Mouse (Mus musculus) lung, adult 2 months (tissue): Measurements from ENCODE around the gene 9130023H24Rik. TPM values are rescaled to one million over a fixed set of nuclear protein-coding genes. Genes with fewer than 3 reads are reported as not detected.
A peak's percentile ranks its signal among the peaks of the same experiment; 100 is the strongest.

Source experiments
- DNase-seq: peaks from one replicate; pipeline ENCODE4 v3.0.0; 2022
- H3K4me1 ChIP-seq: fragments of 200-500 bp; 2 replicates; pipeline ENCODE4 v1.6.1; 2011; ENCODE audit warnings: low read length; ENCODE audit not compliant: control insufficient read depth, insufficient read depth
- H3K4me3 ChIP-seq: fragments of 200-500 bp; replicated peaks from 2 replicates; pipeline ENCODE3; 2011; ENCODE audit warnings: low read depth, mild to moderate bottlenecking, control low read depth, low read length; ENCODE audit errors: extremely low read depth
- CTCF ChIP-seq: fragments of 200-500 bp; IDR thresholded peaks from 2 replicates; pipeline ENCODE4 v1.5.1; 2011; ENCODE audit warnings: mild to moderate bottlenecking, low read length, control low read depth; ENCODE audit not compliant: insufficient read depth
- POLR2A ChIP-seq: fragments of 200-500 bp; IDR thresholded peaks from 2 replicates; pipeline ENCODE4 v1.6.1; 2011; ENCODE audit warnings: low read depth, mild to moderate bottlenecking, control low read depth, low read length, borderline replicate concordance; ENCODE audit errors: extremely low read depth
- WGBS: fragments of 180-500 bp; shearing (Covaris S2); methylation state at CpG from one replicate; pipeline ENCODE4 v1.1.7; 2018; 5-methylcytosine and 5-hydroxymethylcytosine counted together
- polyA plus RNA-seq: library from polyadenylated mRNA; depleted of rRNA; stranded (reverse); fragments of >200 nt; gene quantifications from 2 replicates; pipeline ENCODE4 v1.2.3, GENCODE M21; 2012

The 9130023H24Rik gene
- polyA plus RNA-seq, 1 experiment: 3.1 TPM

DNA sequence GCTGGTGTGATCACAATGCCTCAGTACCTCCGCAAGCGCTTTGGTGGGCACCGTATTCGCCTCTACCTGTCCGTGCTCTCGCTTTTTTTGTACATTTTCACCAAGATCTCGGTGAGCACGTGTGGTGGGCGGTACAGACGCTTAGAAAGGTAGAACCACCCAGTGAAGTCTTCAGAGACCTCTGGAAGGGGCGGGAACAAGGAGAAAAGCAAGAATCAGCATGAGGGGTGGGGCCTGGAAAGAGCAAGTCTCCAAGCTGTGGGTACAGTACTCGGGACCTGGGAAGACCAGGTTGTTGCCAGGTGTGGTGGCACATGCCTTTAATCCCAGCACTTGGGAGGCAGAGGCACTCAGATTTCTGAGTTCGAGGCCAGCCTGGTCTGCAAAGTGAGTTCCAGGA, 29.6 kb upstream of the 9130023H24Rik start:
- DNase-seq: no peak
- TF ChIP-seq CTCF (no peak), POLR2A (no peak)
- 62% methylated on average over 13 of the region's 13 CpGs for WGBS
- Histone ChIP-seq H3K4me1 (no peaks in the 10 kb centered on the region), H3K4me3 (no peak overlapping the region)

- Histone ChIP-seq H3K4me3 (no peak overlapping the region), H3K4me1 (no peaks in the 10 kb centered on the region)
- 69% methylated on average over 5 of the region's 5 CpGs for WGBS
- TF ChIP-seq POLR2A (no peak), CTCF (no peak)
- no peak for DNase-seq
Measured at GRCm38 (mm10) chr7:128266056-128266455, 28.2 kb upstream of the 9130023H24Rik start.

- TF ChIP-seq CTCF: no peak
- no peak for TF ChIP-seq POLR2A
- Histone ChIP-seq H3K4me3 (no peak within 1 kb of the TSS), H3K4me1 (no peaks in the 10 kb centered on the region)
- DNase-seq: no peak
- 82% methylated on average over 6 of the region's 6 CpGs for WGBS
Measured at GRCm38 (mm10) chr7:128265411-128265810, 27.6 kb upstream of the 9130023H24Rik start, which contains the start of gene Slc5a2. Gene Slc5a2 (plus strand): TSS chr7:128265657.

GRCm38 (mm10) chr7:128256783-128257334, 19.0 kb upstream of the 9130023H24Rik start:
- no peak for TF ChIP-seq POLR2A
- TF ChIP-seq CTCF: no peak
- H3K4me1 ChIP-seq: peaks cover 9% of the 10 kb centered on the region
- no peak overlapping the region for H3K4me3 ChIP-seq
- no peak for DNase-seq
- 18% methylated on average over 5 of the region's 5 CpGs for WGBS

GRCm38 (mm10) chr7:128255757-128256156, 17.9 kb upstream of the 9130023H24Rik start:
- Histone ChIP-seq H3K4me3 (no peak overlapping the region), H3K4me1 (peaks cover 9% of the 10 kb centered on the region)
- WGBS: 76% methylated on average over 5 of the region's 5 CpGs
- no peak for TF ChIP-seq POLR2A
- no peak for TF ChIP-seq CTCF
- no peak for DNase-seq

DNA sequence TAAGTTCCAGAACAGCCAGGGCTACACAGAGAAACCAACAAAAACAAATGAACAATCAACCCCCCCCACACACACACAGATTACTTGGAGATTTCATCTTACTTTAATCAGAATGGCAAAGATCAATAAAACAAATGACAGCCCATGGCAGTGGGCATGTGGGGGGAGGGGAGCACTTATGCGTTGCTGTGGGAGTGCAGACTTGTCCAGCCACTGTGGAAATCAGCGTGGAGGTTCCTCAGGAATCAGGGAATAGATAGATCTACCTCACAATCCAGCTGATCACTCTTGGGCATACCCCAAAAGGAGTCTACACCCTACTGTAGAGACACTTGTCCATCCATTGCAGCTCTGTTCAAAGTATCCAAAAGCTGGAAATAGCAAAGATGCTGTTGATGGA, 17.1 kb upstream of the 9130023H24Rik start:
- WGBS: 53% methylated on average over 2 of the region's 2 CpGs
- DNase-seq: no peak
- Histone ChIP-seq H3K4me3 (no peak overlapping the region), H3K4me1 (peaks cover 9% of the 10 kb centered on the region)
- TF ChIP-seq CTCF (no peak), POLR2A (0 out of 2 replicates have a peak, but pooled peaks have one; percentile 23)

DNA sequence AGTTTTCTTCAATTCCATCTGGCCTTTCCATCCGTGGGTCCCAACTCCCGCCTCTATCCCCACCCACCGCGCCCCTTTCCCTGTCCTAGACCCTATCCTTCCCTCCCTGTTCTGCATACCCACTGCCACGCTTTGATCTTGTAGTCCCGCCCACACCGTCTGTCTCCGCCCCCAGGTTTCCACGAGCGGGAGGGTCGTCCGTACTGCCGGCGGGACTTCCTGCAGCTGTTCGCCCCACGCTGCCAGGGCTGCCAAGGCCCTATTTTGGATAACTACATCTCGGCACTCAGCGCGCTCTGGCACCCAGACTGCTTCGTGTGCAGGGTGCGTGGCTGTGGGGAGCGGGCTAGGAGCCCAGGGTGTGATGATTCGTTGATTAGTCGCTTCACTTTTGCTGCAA, 14.8 kb upstream of the 9130023H24Rik start:
- no peak for DNase-seq
- Histone ChIP-seq H3K4me3 (no peak overlapping the region), H3K4me1 (peaks cover 15% of the 10 kb centered on the region)
- 34% methylated on average over 24 of the region's 24 CpGs for WGBS
- TF ChIP-seq POLR2A (no peak), CTCF (no peak)

DNA sequence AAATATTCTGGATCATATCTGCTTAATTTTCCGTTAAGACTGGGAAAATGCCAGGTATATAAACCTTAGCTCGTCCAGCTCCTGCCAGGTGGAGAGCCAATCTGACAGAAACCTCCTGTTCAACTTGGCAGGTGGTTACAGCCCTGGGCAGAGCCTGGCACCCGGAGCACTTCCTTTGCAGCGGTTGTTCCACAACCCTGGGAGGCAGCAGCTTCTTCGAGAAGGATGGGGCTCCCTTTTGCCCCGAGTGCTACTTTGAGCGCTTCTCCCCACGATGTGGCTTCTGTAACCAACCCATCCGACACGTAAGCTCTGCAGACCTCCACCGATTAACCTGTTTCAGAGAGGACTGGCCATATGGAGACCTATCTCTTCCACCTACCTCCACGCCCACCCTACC, 14.1 kb upstream of the 9130023H24Rik start:
- Histone ChIP-seq H3K4me3 (no peak overlapping the region), H3K4me1 (peaks cover 9% of the 10 kb centered on the region)
- DNase-seq: no peak
- 57% methylated on average over 12 of the region's 12 CpGs for WGBS
- TF ChIP-seq POLR2A: no peak
- no peak for TF ChIP-seq CTCF

DNA sequence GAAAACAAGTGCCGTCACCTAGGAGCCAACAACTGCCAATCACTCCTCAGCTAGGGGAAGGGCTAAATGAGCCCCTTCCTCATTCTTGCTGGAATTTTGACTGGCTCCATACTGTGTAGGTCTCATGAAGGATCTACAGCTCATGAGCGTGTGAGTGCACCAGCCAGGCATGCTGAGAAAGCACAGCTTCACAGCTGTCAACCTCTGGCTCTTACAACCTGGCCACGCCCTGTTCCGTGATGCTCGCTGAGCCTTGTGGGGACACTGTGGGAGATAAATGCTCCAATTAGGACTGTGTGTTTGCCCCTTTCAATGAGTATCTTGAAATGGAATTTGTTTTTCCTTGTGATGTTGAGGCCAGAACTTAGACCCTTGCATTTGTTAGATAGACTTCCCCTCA, 12.2 kb upstream of the 9130023H24Rik start:
- Histone ChIP-seq H3K4me1 (peaks cover 8% of the 10 kb centered on the region), H3K4me3 (no peak overlapping the region)
- TF ChIP-seq CTCF (no peak), POLR2A (no peak; the same call in 1 of the 2 replicates)
- DNase-seq: no peak
- 79% methylated on average over 5 of the region's 5 CpGs for WGBS
